Mouse (Mus musculus) common myeloid progenitor, adult 5-6 weeks (primary cell): ENCODE results near the gene Fnbp1l. TPM values are rescaled to one million over a fixed set of nuclear protein-coding genes. Genes with fewer than 3 reads are reported as not detected.

Source experiments
- ATAC-seq: replicated peaks from 2 replicates; pipeline ENCODE4 v1.8.0; 2016; ENCODE audit warnings: low read depth, mild to moderate bottlenecking, moderate TSS enrichment, inconsistent platforms; ENCODE audit not compliant: poor library complexity, severe bottlenecking
- total RNA-seq: library from RNA; stranded (forward); fragments of 200-1000, 187-1606 nt; gene quantifications from 2 replicates; pipeline ENCODE4 v1.2.3, GENCODE M21; 2017

Gene Fnbp1l
- 26.1 and 33.1 TPM in 2 replicates for total RNA-seq

DNA sequence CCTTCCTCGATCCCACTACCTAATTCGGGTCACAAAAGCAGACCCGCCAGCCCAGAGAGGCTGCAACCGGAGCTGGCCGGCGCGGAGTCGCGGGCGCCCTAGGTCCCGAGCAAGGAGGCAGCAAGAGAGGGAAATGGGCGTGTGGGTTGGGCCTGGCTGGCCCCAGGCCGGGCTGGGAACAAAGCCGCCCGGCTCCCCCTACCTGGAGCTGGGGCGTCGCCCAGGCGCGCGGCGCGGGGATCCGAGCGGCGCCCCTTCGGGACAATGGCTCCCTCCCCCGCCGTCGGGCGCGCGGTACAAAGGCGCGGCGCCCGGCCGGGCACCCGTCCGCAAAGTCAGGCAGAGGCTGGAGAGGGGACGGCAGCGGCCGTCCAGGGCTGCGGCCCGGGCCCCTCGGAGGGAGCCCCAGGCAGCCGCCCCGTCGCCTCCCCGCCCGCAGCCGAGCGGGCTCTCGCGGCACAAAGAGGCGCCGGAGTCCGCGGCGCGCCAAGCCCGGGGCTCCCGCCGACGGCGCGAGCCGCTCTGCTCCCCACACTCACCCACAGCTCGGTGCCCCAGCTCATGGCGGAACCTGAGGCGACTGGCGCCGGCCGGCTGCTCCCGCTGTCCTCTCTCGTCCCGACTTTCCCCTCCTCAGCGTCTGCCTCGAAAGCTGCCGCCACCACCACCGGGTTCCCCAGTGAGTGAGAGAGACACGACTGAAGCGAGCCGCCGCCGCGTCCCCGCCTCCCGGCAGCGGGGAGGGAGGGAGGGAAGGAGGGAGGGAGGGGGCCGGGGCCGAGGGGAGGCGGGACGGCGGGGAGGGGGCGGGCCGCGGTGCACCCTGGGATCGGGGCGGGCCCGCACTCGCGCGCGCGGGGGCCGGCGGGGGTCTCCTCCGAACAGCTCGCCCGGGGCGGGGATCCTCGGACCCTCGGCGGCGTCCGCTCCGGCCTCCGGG, at the start of gene Fnbp1l:
TSS of gene Fnbp1l (minus strand) at position 725 of the 940 bp plus-strand sequence.
- ATAC-seq: peak; percentile 53

DNA sequence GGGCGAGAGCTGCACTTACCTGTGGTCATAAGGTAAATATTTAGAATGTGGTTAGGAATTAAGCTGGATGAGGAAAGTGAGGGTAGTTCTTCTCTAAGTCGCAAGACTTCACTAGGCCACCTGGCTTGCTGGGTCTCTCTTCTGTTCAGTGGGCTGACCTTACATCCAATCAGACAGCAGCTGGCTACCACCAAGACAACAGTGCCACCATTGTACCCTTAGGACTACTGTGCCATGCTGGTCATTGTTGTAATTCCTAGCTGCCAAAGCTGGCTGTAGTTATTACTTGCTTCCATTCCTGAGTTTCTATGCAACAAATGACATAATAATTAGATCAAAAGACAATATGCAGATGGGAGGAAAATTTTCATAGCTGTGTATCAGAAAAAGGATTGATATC, 41.3 kb upstream of the Fnbp1l start:
- no peak for ATAC-seq

DNA sequence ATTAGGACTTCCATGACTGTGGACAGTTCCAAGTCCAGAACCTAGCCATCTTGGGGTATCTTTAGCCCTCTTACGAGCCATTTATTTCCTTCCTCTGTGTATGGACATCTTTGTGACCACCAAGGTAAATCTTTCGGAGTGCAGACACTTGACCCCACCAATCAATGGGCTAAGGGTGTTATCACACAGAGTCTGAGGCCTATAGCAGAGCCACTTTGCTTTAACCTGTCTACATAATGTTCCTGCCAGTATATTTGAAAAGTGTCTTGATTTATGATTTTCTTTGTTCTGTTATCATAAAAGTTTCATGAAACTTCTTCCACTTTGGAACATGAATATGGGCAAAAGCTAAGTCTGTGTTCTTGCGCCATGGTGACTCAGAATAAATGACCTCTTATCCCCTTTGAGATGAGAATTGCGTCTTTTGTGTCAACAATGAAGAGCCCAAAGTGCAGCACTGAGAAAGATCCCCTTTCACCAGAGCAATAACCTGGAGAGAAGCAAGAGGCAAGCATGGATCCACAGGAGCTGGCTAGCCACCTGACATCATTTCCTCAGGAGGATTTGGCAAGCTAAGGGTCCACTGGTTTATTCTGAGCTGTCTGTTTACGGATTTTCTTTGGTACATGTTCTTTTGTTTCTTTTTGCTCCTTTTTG, 39.9 kb upstream of the Fnbp1l start:
- ATAC-seq: no peak

DNA sequence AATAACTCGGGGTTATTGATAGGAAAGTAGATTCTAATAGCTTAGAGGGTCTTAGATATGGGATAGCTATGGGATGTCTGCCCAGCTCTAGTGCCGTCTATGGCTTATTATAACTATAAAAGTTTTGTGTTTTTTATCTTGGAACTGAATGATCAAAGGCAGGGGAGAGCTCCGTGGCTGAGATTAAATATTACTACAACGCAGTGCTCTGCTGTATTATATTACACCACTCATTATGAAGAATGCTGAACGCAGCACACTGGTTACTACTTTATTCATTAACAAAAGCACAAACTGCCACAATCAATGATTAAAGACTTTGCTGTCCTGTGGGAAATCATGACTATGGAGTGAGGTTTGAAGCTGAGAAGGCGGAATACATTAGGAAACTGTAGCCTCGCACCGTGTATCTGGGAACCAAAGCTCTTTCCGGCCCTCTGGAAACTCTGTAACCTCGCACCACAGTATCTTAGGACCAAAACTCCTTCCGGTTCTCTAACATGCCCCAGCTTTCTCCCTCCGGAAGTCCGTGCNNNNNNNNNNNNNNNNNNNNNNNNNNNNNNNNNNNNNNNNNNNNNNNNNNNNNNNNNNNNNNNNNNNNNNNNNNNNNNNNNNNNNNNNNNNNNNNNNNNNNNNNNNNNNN, 27.8 kb upstream of the Fnbp1l start:
- peak; percentile 67 for ATAC-seq

DNA sequence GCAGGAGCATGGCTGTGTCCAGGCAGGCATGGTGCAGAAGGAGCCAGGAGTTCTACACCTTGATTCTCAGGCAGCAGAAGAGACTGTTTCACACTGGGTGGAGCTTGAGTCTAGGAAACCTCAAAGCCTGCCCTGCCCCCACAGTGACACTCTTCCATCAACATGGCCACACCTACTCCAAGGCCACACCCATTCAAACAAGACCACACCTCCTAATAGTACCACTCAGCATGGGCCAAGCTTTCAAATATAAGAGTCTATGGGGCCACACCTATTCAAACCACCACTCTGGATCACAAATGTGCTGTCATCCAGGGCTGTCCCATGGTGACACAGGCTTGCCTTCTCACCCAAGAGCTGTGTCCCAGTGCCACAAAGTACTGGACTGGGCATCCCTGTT, 20.8 kb upstream of the Fnbp1l start:
- no peak for ATAC-seq

DNA sequence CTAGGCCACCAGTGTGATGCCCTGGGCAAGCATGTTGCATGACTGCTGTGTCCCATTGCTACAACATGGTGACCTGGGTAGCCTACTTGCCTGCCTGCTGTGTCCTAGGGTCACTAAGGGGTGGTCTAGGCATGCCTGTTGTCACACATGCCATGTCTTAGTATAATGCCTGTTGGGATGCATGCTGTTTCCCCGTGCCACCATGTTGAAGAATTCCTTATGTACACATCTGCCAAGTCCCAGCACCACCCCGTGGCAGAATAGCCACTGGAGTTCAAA, 19.6 kb upstream of the Fnbp1l start:
- no peak for ATAC-seq

DNA sequence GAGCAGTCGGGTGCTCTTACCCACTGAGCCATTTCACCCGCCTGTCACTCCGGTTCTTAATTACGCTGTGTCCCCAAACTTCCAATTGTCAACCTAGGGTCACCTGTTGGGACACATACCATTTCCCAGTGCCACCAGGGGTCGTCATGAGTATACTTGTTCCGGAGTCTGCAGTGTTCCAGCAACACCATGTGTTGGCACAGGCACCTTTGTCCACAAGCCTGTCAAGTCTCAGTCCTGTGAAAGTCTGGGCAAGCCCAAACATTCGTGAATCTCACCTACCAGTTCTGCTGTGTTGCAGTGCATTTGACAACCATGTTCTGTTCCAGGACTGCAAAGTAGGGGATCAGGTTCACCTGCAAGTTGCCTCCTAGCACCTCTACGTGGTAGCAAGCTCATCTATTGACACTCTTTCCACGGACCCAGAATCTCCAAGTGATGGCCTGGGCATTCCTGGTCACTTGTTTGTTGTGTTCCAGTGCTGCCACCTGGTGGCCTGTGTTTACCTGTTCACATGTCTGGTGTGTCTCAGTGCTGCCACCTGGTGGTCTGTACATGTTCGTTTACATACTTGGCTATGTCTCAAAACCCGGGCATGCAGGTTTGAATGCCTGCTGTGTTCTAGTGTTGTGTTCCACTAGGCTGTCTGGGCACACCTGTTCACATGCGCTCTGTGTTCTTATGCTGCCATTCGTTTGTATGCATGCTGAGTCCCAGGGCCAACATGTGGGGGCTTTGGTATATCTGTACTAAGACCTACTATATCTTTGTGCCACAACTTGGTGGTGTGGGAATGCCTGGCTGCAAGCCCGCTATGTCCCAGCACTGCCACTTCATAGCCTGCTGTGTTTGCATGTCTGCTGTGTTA, 19.0 kb upstream of the Fnbp1l start:
- peak; percentile 96 for ATAC-seq

DNA sequence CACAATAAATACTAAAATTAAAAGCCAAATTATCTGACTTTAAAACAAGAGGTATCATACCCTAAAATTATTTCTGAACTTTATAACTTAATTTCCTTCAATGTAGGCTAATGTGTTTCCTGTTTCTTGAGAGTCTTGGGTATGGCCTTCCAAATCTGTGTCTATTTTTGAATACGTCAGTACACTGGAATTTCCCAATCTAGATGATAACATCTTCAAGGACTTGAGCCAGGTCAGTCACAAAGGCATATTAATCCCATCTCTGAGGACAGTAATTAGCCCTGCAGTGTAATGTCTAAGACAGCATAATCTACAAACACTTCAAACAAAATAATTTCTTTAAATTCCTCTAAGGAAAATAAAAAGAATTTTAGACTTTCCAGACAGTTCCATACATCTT, 17.8 kb upstream of the Fnbp1l start:
- no peak for ATAC-seq

DNA sequence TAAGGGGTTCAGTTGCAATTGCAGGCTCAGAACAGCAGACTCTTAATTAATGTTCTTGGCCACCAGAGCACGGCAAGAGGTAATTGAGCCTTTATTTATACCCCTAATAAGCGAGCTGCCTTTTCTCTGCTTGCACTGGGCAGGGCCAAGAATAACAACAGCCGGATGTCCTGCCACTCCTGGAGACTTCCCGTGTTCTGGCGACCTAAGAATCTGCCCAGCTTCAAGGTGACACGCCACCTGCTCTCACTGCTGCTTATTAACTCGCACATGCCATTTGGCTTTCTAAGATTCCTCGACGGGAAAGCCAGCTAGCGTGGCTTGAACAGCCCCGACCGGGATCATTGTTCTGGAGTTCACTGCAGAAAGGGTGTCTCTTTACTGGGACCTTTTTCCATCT, 15.7 kb upstream of the Fnbp1l start:
- ATAC-seq: 0 out of 2 replicates have a peak, but pooled peaks have one; percentile 16

DNA sequence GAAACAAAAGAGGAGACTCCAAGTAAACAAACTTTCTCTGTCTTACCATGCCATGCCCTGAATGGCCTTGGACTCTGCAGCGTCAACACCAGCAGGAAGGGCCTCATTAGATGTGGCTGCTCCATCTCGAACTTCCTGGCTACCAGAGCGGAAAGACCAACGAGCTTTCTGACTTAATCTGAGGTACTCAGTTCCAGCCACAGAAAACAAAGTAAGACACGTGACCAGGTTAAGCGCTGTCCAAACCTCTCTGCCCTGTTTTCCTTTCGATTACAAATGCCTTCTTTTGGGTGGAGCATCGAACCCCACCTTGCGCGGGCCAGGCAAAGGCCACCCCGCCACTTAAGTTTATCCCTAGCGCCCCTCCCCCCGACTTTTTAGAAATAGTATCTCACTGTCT, 10.1 kb upstream of the Fnbp1l start:
- ATAC-seq: peak; percentile 87

DNA sequence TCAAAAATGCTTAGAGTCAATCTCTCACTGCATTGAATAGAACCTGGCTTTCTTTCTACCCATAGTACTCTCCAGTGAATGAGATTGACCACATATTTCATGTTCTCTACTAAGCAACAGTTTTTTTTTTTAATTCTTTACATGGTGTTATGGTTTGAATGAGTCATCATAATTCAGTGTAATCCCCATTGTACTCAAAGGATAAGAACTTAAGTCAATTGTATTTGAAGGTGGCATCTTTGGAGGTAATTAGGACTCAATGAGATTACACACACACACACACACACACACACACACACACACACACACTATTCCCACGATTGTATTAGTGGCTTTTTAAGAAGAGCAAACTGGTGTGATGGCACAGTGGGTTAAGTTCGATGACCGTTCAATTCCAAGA, 9.4 kb upstream of the Fnbp1l start:
- no peak for ATAC-seq

DNA sequence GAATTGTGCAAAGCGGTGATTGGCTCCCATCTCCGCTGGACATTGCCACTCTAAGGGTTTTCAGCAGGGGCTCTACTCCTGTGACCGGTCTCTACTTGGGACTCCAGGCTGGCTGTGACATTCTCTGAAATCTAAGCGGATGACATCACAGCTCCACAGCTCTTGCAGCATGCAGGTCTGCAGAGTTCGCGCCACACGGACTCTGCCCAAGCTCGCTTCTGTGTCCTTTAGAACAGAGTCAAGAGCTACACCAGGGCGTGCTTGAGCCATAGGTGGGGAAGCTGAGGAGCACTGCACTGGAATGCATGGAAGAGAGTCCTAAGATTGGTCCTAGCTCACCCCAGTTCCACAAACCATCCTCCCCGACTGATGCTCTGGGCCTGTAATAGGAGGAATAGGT, 9.0 kb upstream of the Fnbp1l start:
- no peak for ATAC-seq

DNA sequence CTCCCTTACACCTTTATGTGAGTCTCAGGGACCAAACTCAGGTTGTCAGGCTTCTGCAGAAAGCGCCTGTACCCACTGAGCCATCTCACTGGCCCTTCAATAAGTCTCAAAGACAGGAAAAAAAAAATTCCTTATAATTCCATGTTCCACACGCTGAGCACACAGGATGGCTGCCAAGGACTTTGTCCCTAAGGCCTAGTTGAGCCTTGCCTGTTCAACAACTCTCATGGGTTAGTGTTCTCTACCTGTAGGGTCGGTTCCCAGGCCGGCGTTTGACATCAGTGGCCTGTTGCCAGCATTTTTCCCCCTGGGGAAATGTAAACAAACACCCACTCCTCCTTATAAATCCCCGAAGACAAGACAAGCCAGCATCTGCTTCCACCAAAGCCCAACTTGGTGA, 8.3 kb upstream of the Fnbp1l start:
- ATAC-seq: no peak

DNA sequence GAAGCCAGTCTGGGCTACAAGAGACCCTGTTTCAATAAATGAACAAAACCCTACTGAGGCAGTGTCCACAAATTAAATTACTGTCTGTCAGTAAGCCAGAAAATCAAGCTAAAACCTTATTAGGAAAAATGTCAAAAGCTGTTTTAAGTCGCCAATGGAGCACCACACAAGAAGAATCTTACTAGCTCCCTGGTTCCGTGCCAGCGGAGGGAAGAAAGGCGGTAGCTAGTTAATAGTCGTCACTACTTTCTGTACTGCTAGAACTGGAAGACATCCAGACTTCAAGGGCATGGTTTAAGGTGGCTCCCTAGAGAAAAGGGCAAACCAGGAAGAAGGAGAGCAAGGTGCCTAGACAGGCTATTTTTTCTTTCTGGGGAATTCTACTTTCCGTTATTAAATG, 5.1 kb upstream of the Fnbp1l start:
- ATAC-seq: no peak

DNA sequence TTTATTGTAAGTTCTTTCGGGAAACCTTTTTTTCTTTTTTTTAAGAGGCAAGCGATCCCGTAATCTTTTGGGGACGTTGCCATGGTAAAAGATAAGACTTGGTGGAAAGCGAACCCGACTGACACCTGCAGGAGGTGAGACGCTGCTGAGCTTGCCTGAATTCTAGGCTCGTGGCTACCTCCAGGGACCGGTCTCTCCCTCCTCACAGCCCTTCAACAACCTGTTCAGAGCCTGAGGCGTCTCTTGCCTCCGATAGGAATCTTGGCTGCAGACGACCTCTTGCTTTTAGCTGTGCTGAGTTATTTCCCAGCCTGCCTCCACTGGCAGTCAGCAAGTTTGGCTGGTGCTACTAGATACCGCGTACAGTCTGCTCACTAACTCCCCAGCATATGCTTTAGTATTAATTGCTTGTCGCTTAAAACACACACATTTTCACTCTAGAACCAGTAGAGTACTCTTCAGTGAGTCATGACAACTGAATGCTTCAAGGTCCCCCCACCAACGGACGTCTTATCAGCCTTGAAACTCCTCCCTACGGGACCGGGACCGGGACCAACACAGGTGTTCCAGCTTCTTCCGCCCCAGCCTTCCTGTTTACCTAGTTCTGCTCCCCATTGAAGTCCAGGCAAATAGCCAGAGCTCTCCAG, 893 bp upstream of the Fnbp1l start:
- peak; percentile 34 for ATAC-seq

DNA sequence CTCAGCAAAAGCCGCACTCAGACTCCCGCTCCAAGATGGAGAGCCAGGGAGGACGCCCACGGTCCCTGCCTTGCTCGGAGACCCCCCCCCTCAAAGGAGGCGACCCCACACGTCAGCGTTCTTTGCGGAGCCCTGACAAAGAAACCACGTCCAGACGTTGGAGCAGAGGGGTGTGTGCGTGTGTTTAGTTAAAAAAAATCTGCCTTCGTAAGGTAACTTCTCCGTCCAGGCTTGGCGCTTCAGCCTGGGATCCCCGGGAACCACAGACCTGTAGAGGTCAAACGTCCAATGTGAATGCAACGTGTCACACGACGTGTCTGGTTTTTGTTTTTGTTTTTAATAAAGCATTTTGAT, 393 bp upstream of the Fnbp1l start:
- ATAC-seq: peak; percentile 24; the same call in 1 of the 2 replicates

DNA sequence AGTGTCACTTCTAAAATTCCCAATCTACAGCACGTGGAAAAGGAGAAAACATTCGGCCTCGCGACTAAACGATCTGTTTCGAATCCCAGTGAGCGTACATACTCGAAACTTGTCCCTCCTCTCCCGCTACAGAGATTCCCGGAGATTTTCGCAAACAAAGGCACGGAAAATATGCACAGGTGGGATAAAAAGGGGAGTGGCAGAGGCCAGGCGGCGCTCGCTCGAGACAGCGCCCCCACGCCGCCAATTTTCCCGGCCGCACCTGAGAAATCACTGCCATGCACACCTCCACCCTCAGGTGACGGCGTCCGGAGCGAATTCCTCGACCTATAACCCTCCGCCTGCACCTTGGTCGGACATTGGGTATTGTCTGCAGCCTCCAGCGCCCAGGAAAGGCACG, 1.1 kb downstream of the Fnbp1l start:
- ATAC-seq: no peak

DNA sequence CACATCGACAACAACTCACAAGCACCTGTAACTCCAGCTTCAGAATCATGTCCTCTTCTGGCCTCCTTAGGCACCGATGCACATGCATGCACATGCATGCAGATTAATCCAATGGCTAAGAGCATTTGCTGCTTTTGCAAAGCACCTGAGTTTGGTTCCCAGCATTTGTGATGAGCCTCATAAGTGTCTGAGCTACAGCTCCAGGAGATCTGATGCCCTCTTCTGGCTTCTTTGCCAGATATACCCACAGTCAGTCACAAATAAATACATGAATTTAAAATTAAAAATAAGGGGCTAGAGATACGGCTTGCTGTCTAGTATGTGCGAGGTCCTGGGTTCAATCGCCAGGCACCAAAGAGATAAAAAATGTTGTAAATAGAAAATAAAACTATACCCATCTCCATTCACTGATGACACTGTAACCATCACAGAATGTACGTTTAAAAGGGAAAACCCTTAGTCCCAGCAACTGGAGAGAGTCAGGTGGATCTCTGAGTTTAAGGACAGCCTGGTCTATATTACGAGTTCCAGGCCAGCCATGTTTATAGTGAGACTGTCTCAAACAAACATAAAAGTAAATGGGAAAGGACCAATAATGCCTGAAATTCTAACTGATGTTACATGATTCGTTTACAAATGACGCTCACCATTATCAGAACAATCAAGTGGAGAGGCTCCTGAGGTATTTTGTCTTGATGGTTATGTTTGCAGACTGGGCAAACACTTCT, 1.7 kb downstream of the Fnbp1l start:
- ATAC-seq: no peak

DNA sequence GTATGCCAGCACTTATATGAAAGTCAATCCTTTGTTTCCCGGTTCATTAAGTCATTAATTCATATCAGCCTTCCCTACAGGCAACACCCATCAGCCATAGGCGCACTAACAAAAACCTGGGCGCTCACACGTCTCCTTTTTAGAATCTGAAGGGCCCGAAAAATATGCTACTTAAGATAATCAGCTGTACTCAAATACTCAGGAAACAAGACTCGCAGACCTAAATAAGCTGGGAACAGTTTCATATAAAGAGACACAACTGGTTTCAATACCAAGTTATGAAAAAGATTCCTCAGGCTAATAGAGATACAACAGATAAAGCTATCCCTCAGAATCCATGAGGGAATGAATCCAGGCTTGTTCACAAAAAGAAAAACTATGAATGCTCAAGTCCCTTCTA, 7.0 kb downstream of the Fnbp1l start:
- ATAC-seq: no peak
